Mouse (Mus musculus) left cerebral cortex, adult 2 months (tissue): ENCODE data around the gene Liph. TPM values are rescaled to one million over a fixed set of nuclear protein-coding genes. Genes with fewer than 3 reads are reported as not detected.

Experiments used
- DNase-seq, 2 experiments: peaks; one replicate each; pipeline ENCODE4 v3.0.0; 2021 to 2022; ENCODE audit warnings: low spot score in 2 of 2, mixed read lengths in 1 of 2; ENCODE audit errors: extremely low spot score in 1 of 2
- H3K27ac ChIP-seq: fragments of 200-600 bp; 2 replicates; pipeline ENCODE4 v1.8.1; 2022
- H3K4me3 ChIP-seq: fragments of 200-600 bp; 2 replicates; pipeline ENCODE4 v1.8.1; 2022
- CTCF ChIP-seq: fragments of 200-600 bp; IDR thresholded peaks from 2 replicates; pipeline ENCODE4 v1.8.1; 2022; ENCODE audit warnings: antibody characterized with exemption, mild to moderate bottlenecking, moderate library complexity
- intact Hi-C: fragments of 180-260 bp; cut with DNase I; formaldehyde crosslinking; loops from one replicate; pipeline ENCODE4 v1.15.1; 2025
- long read RNA-seq, 2 experiments: library from polyadenylated mRNA; stranded (forward); transcript quantifications; one replicate each; pipeline ENCODE4 v2.0.0; 2021; ENCODE audit warnings: borderline mapping rate in 2 of 2
- total RNA-seq, 2 experiments: library from RNA; stranded (reverse); gene quantifications; 2 replicates each; pipeline ENCODE4 v1.2.3; 2021

Liph gene
- under 1 TPM in 1 of 2 experiments, not detected in 1; 0.16 TPM for total RNA-seq
- long read RNA-seq, experiment 1: 0 reads
- long read RNA-seq, experiment 2: 0 reads

DNA sequence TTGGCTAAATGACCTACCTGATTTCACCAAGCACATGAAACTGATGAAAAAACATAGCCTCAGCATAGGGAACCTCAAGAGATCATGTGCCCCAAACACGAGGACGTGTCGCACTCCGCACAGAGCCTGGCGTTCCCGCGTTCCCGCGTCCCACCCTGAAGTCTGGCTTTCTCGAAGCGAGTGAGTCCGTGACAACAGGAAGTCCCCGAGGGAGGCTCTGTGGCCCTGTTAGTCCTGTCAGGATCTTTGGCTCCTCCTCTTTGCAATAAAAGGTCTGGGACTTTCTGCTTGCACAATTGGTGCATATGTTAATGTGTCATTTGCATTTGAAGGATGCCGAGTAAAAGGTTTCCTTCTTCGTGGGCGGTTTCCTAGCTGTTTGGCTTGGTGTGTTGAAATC lies at the start of gene Liph:
Gene Liph (minus strand): TSS at position 360 of the 400 bp plus-strand sequence.
- H3K4me3 ChIP-seq: peak within 1 kb of the TSS; percentile 26; the same call in 1 of the 2 replicates
- DNase-seq: no peak
- no peak for TF ChIP-seq CTCF
- H3K27ac ChIP-seq: no peak within 1 kb of the TSS
- intact Hi-C loops: no loop called here

DNA sequence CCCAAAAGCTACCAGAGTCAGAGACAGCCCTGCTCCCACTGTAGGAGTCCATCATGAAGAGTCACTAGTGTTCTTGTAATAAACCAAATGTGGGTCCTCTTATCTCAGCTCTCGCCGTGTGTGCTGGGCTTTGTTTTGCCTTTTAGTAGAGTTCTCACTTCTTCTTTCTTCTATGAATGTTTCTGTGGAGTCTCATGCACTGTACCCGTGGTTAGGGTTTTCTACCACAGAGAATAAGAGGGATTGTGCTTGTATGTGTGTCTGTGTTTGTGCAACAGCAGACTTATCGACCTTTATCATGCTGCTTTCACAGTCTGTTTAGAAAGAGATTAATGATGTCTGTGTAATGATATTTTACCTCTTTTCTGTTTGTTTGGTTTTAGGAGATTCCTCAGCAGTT lies 48.4 kb upstream of the Liph start:
- no peak for TF ChIP-seq CTCF
- H3K4me3 ChIP-seq: no peak overlapping the region
- intact Hi-C loops: no loop called here
- H3K27ac ChIP-seq: no peak overlapping the region
- no peak for DNase-seq

DNA sequence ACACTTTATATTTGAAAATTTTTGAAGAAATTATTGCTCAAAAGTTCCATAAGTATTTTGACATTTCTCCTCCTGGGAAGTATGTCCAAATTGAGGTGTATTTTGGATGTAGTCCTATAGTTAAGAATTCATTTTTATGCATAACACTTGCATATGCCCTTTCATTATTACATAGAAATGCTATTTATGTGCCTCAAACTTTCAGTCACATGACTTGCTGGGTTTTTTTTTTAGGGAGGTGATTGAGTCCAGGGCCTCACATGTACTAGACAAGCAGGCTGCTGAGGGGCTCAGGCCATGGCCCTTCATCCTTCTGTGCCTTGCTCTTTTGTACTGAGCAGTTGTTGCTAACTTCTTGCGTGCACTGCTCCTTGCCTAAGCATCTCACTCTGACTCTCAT lies 44.5 kb upstream of the Liph start:
- Histone ChIP-seq H3K27ac (no peak overlapping the region), H3K4me3 (no peak overlapping the region)
- no peak for TF ChIP-seq CTCF
- intact Hi-C loops: no loop called here
- DNase-seq: no peak

- no peak for DNase-seq
- intact Hi-C loops: no loop called here
- no peak for TF ChIP-seq CTCF
- no peak overlapping the region for H3K27ac ChIP-seq
- H3K4me3 ChIP-seq: no peak overlapping the region
Observed at GRCm38 (mm10) chr16:22038554-22038953, 43.1 kb upstream of the Liph start.

- no peak overlapping the region for H3K4me3 ChIP-seq
- H3K27ac ChIP-seq: no peak overlapping the region
- DNase-seq: no peak
- TF ChIP-seq CTCF: no peak
- intact Hi-C loops: no loop called here
Observed at GRCm38 (mm10) chr16:22027474-22027873, 32.0 kb upstream of the Liph start.

GRCm38 (mm10) chr16:22022122-22022521 lies 26.7 kb upstream of the Liph start:
- DNase-seq: no peak
- TF ChIP-seq CTCF: peak; percentile 60
- intact Hi-C loops: no loop called here
- H3K4me3 ChIP-seq: no peak overlapping the region
- no peak overlapping the region for H3K27ac ChIP-seq

- no peak overlapping the region for H3K27ac ChIP-seq
- intact Hi-C loops: no loop called here
- no peak overlapping the region for H3K4me3 ChIP-seq
- DNase-seq: no peak
- no peak for TF ChIP-seq CTCF
Observed at GRCm38 (mm10) chr16:22015569-22015968, 20.1 kb upstream of the Liph start.

- intact Hi-C loops: loop anchor here (1.0 kb wide), 1 partner anchor 163 kb away; no protein-coding TSS in a partner anchor
- peak overlapping the region; percentile 78 for H3K27ac ChIP-seq
- no peak for TF ChIP-seq CTCF
Observed at GRCm38 (mm10) chr16:22009596-22009995, 14.1 kb upstream of the Liph start.

GRCm38 (mm10) chr16:22009099-22009584 lies 13.7 kb upstream of the Liph start, which contains the start of gene Senp2:
Gene Senp2, plus strand, starts transcription at chr16:22009484.
- peak within 1 kb of the TSS; percentile 78 for H3K27ac ChIP-seq
- no peak for TF ChIP-seq CTCF
- peak within 1 kb of the TSS; percentile 91 for H3K4me3 ChIP-seq
- intact Hi-C loops: loop anchor here (1.0 kb wide), 1 partner anchor 163 kb away; no protein-coding TSS in a partner anchor
- DNase-seq: peak; percentile 100

More at GRCm38 (mm10) chr16:22009596-22009995, 14.1 kb upstream of the Liph start:
- DNase-seq: no peak
- peak overlapping the region; percentile 91 for H3K4me3 ChIP-seq

DNA sequence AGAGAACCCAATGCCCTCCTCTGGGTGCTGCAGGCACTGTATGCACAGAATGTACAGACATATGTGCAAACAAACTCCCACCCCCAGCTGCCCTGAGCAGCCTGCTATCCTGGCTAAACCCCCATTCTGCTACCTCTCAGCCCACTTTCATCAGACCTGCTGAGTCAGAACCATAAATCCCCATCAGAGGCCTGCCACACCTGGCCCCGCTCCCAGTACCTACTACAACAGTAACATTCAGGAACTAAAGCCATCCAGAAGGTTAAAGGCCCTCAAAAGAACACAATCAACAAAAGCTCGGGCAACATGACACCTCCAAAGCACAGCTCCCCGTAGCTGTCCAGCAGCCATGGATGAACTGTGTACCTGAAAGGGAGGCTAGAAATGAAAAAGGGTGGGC lies 6.1 kb upstream of the Liph start:
- no peak for TF ChIP-seq CTCF
- DNase-seq: no peak
- Histone ChIP-seq H3K4me3 (no peak overlapping the region), H3K27ac (no peak overlapping the region)
- intact Hi-C loops: no loop called here

GRCm38 (mm10) chr16:22001172-22001571 lies 5.7 kb upstream of the Liph start:
- TF ChIP-seq CTCF: no peak; the same call in 1 of the 2 replicates
- Histone ChIP-seq H3K27ac (no peak overlapping the region), H3K4me3 (no peak overlapping the region)
- intact Hi-C loops: no loop called here
- DNase-seq: no peak

DNA sequence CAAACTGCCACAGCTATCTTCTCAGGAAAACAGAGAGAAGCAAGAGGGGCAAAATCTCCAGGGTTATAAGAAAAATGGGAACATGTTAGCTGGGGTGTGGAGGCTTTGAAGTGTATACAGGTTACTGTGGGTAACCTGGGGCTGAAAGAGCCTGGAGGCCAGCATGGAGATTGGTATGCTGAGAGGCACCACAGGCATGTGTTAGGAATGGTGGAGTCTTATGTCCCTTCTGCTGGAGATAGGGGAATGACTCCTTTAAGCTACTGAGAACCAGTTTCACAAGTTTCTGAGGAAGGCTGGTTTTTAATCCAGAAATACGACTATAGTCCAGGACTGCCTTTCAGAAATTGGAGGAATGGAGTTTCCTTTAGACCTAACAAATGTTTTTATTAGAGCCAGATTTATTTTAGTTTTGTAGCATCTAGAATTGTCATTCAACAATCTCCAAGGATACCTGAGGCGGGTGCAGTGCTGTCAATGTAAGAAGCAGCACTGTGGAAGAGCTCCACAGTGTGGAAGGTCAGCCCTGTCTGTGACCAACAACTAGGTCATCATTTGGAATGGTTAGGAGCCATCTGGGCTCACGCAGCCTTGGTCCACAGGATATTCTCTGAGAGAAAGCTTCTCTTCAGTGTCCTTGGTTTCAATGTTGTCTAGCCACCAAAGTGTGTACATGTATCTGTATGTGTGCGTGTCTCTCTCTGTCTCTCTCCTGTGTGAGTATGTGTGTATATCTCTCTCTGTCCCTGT lies 4.7 kb upstream of the Liph start:
- Histone ChIP-seq H3K27ac (no peak overlapping the region), H3K4me3 (no peak overlapping the region)
- intact Hi-C loops: no loop called here
- no peak for TF ChIP-seq CTCF
- no peak for DNase-seq
